Mouse (Mus musculus): Measurements from ENCODE around the gene Zbtb34. TPM values are rescaled to one million over a fixed set of nuclear protein-coding genes. Genes with fewer than 3 reads are reported as not detected.

Gene Zbtb34
- polyA plus RNA-seq, 1 experiment from 2014 or later, result 2.6 TPM

GRCm38 (mm10) chr2:33429339-33429738, 1.8 kb downstream of the Zbtb34 start:
- WGBS, result 34% methylated on average over 6 of the region's 6 CpGs
- Histone ChIP-seq H3K27me3 (ENCODE audit: control insufficient read depth, insufficient read depth, low read length) (no peaks in the 10 kb centered on the region), H3K4me2 (replicated peaks; ENCODE audit: low read depth) (peak overlapping the region; percentile 93), H3K27ac (replicated peaks) (peak overlapping the region; percentile 95), H3K9ac (ENCODE audit: low read length) (peak overlapping the region; percentile 92), H3K4me3 (ENCODE audit: low read depth, low read length) (peak overlapping the region; percentile 91), H3K36me3 (ENCODE audit: control insufficient read depth, insufficient read depth, low read length) (peaks cover 3% of the 10 kb centered on the region; the same call in 1 of the 2 replicates), H3K9me3 (ENCODE audit: control insufficient read depth, low read length) (no peaks in the 10 kb centered on the region), H3K4me1 (replicated peaks; ENCODE audit: control insufficient read depth, insufficient read depth) (peaks cover 2% of the 10 kb centered on the region; the same call in 1 of the 2 replicates)
- ATAC-seq (ENCODE audit: low FRiP score, low TSS enrichment) (peak; percentile 63), DNase-seq (ENCODE audit: low spot score) (peak; percentile 80)
- no peak for TF ChIP-seq EP300 (optimal IDR thresholded peaks at IDR 0.05)
- no peak for TF ChIP-seq CTCF (IDR thresholded peaks at IDR 0.05; ENCODE audit: low read depth)

- peaks cover 2% of the 10 kb centered on the region; the same call in 1 of the 2 replicates for H3K4me1 ChIP-seq (replicated peaks; ENCODE audit: control insufficient read depth, insufficient read depth)
- no peak for TF ChIP-seq EP300 (optimal IDR thresholded peaks at IDR 0.05)
- no peak for TF ChIP-seq CTCF (IDR thresholded peaks at IDR 0.05; ENCODE audit: low read depth)
- WGBS, result 88% methylated on average over 10 of the region's 10 CpGs
- H3K27me3 ChIP-seq (ENCODE audit: control insufficient read depth, insufficient read depth, low read length), result no peaks in the 10 kb centered on the region
- H3K4me3 ChIP-seq (ENCODE audit: low read depth, low read length), result no peak overlapping the region
- ATAC-seq (ENCODE audit: low FRiP score, low TSS enrichment), result no peak
- peaks cover 3% of the 10 kb centered on the region; the same call in 1 of the 2 replicates for H3K36me3 ChIP-seq (ENCODE audit: control insufficient read depth, insufficient read depth, low read length)
- DNase-seq (ENCODE audit: low spot score), result no peak
- no peak overlapping the region for H3K27ac ChIP-seq (replicated peaks)
- no peak overlapping the region for H3K9ac ChIP-seq (ENCODE audit: low read length)
- no peak overlapping the region for H3K4me2 ChIP-seq (replicated peaks; ENCODE audit: low read depth)
- H3K9me3 ChIP-seq (ENCODE audit: control insufficient read depth, low read length), result no peaks in the 10 kb centered on the region
Observed at GRCm38 (mm10) chr2:33426640-33427398, 4.3 kb downstream of the Zbtb34 start.

GRCm38 (mm10) chr2:33417454-33417853, 13.7 kb downstream of the Zbtb34 start:
- Histone ChIP-seq H3K36me3 (ENCODE audit: control insufficient read depth, insufficient read depth, low read length) (no peaks in the 10 kb centered on the region; the same call in 1 of the 2 replicates), H3K27ac (replicated peaks) (no peak overlapping the region), H3K4me3 (ENCODE audit: low read depth, low read length) (no peak overlapping the region), H3K4me1 (replicated peaks; ENCODE audit: control insufficient read depth, insufficient read depth) (no peaks in the 10 kb centered on the region), H3K27me3 (ENCODE audit: control insufficient read depth, insufficient read depth, low read length) (no peaks in the 10 kb centered on the region), H3K4me2 (replicated peaks; ENCODE audit: low read depth) (no peak overlapping the region), H3K9me3 (ENCODE audit: control insufficient read depth, low read length) (no peaks in the 10 kb centered on the region), H3K9ac (ENCODE audit: low read length) (no peak overlapping the region)
- DNase-seq (ENCODE audit: low spot score), result no peak
- no peak for ATAC-seq (ENCODE audit: low FRiP score, low TSS enrichment)
- 62% methylated on average over 4 of the region's 4 CpGs for WGBS
- TF ChIP-seq CTCF (IDR thresholded peaks at IDR 0.05; ENCODE audit: low read depth), result no peak
- no peak for TF ChIP-seq EP300 (optimal IDR thresholded peaks at IDR 0.05)

GRCm38 (mm10) chr2:33414019-33414418, 17.1 kb downstream of the Zbtb34 start:
- 76% methylated on average over 13 of the region's 13 CpGs for WGBS
- Histone ChIP-seq H3K4me2 (replicated peaks; ENCODE audit: low read depth) (no peak overlapping the region), H3K9ac (ENCODE audit: low read length) (no peak overlapping the region), H3K4me3 (ENCODE audit: low read depth, low read length) (no peak overlapping the region), H3K27me3 (ENCODE audit: control insufficient read depth, insufficient read depth, low read length) (no peaks in the 10 kb centered on the region), H3K36me3 (ENCODE audit: control insufficient read depth, insufficient read depth, low read length) (peaks cover 17% of the 10 kb centered on the region; the same call in 1 of the 2 replicates), H3K27ac (replicated peaks) (no peak overlapping the region), H3K9me3 (ENCODE audit: control insufficient read depth, low read length) (no peaks in the 10 kb centered on the region), H3K4me1 (replicated peaks; ENCODE audit: control insufficient read depth, insufficient read depth) (no peaks in the 10 kb centered on the region)
- ATAC-seq (ENCODE audit: low FRiP score, low TSS enrichment), result no peak
- TF ChIP-seq CTCF (IDR thresholded peaks at IDR 0.05; ENCODE audit: low read depth) (no peak), EP300 (optimal IDR thresholded peaks at IDR 0.05) (no peak)
- no peak for DNase-seq (ENCODE audit: low spot score)

- Histone ChIP-seq H3K9me3 (ENCODE audit: control insufficient read depth, low read length) (no peaks in the 10 kb centered on the region), H3K27ac (replicated peaks) (no peak overlapping the region), H3K36me3 (ENCODE audit: control insufficient read depth, insufficient read depth, low read length) (peaks cover 17% of the 10 kb centered on the region; the same call in 1 of the 2 replicates), H3K4me3 (ENCODE audit: low read depth, low read length) (no peak overlapping the region), H3K4me1 (replicated peaks; ENCODE audit: control insufficient read depth, insufficient read depth) (no peaks in the 10 kb centered on the region), H3K4me2 (replicated peaks; ENCODE audit: low read depth) (no peak overlapping the region), H3K27me3 (ENCODE audit: control insufficient read depth, insufficient read depth, low read length) (no peaks in the 10 kb centered on the region), H3K9ac (ENCODE audit: low read length) (no peak overlapping the region)
- no peak for ATAC-seq (ENCODE audit: low FRiP score, low TSS enrichment)
- DNase-seq (ENCODE audit: low spot score), result no peak
- no peak for TF ChIP-seq EP300 (optimal IDR thresholded peaks at IDR 0.05)
- TF ChIP-seq CTCF (IDR thresholded peaks at IDR 0.05; ENCODE audit: low read depth), result no peak
- 76% methylated on average over 14 of the region's 14 CpGs for WGBS
Observed at GRCm38 (mm10) chr2:33412111-33412510, 19.0 kb downstream of the Zbtb34 start.

- Histone ChIP-seq H3K4me2 (replicated peaks; ENCODE audit: low read depth) (no peak overlapping the region), H3K27ac (replicated peaks) (no peak overlapping the region), H3K27me3 (ENCODE audit: control insufficient read depth, insufficient read depth, low read length) (no peaks in the 10 kb centered on the region), H3K36me3 (ENCODE audit: control insufficient read depth, insufficient read depth, low read length) (no peaks in the 10 kb centered on the region; the same call in 1 of the 2 replicates), H3K4me1 (replicated peaks; ENCODE audit: control insufficient read depth, insufficient read depth) (no peaks in the 10 kb centered on the region), H3K9ac (ENCODE audit: low read length) (no peak overlapping the region), H3K9me3 (ENCODE audit: control insufficient read depth, low read length) (no peaks in the 10 kb centered on the region), H3K4me3 (ENCODE audit: low read depth, low read length) (no peak overlapping the region)
- DNase-seq (ENCODE audit: low spot score) (no peak), ATAC-seq (ENCODE audit: low FRiP score, low TSS enrichment) (no peak)
- no peak for TF ChIP-seq EP300 (optimal IDR thresholded peaks at IDR 0.05)
- no peak for TF ChIP-seq CTCF (IDR thresholded peaks at IDR 0.05; ENCODE audit: low read depth)
- 65% methylated on average over 4 of the region's 4 CpGs for WGBS
Observed at GRCm38 (mm10) chr2:33403511-33404003, 27.6 kb downstream of the Zbtb34 start.

Measured in stomach, postnatal 0 days (tissue).